Mouse (Mus musculus) layer of hippocampus, adult 11-12 months (tissue): Measurements from ENCODE around the gene Olfr298.

ENCODE experiments used
- DNase-seq: peaks from one replicate; pipeline ENCODE4 v3.0.0; 2022; ENCODE audit warnings: low spot score

Olfr298 gene

DNA sequence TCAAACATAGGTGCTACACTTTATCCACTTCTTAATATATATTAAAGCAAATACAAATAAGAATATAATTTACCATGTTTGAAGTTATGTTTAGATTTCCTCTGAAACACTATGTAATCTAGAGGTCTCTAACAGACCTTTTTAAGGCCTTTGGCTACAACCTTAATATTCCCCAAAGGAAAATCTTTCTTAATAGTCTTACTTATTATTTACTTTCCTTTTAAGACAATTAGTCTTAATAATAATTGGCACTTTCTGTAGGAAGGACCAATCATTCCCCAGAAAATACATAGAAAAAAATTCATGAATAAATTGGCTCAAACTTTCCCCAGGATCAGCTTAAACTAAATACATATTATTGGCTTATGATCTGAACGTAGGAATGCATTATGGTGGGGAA, at the start of gene Olfr298:
TSS of gene Olfr298 (minus strand) at position 101 of the 400 bp plus-strand sequence.
- no peak for DNase-seq

DNA sequence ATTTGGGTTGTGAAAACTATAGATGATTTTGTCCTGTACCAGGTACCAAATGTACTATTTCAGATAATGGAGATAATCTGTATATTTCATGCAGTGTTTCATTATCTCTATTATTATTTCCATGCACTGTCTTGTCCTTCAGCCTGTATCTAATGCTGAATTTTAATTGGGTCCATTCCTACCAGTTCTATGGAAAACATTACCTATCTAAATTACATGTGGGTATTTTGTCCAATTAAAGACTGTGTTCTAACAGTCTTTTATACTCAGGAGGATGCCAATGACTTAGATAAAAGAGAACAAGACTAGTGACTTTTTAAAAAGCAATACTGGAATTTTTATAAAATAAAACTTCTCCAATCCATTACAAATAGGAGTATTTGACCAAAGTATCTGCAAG, 27.4 kb upstream of the Olfr298 start, which contains the start of gene Olfr297:
TSS of gene Olfr297 (plus strand) at position 301 of the 400 bp plus-strand sequence.
- DNase-seq, result no peak

DNA sequence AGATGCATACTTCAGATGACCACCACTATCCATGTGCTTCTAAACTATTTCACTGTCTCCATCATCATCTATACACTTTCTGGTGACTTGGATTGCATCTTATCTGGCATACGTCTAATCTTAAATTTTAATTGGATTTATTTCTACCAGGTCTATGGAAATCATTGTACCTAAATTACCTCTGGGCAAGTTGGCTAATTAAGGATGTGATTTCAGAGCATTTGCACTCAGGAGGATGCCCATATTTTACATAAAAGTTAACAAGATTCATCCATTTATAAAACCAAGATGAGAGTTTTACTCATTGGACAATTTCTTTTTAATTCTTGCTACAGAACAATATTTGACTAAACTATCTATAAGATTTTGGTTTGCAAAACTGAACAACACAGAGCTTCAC, 32.7 kb downstream of the Olfr298 start, which contains the start of gene Olfr299:
TSS of gene Olfr299 (plus strand) at position 301 of the 400 bp plus-strand sequence.
- no peak for DNase-seq
